Comparison of ENCODE assay signal across 8 mouse cellular contexts in the genomic region with DNA sequence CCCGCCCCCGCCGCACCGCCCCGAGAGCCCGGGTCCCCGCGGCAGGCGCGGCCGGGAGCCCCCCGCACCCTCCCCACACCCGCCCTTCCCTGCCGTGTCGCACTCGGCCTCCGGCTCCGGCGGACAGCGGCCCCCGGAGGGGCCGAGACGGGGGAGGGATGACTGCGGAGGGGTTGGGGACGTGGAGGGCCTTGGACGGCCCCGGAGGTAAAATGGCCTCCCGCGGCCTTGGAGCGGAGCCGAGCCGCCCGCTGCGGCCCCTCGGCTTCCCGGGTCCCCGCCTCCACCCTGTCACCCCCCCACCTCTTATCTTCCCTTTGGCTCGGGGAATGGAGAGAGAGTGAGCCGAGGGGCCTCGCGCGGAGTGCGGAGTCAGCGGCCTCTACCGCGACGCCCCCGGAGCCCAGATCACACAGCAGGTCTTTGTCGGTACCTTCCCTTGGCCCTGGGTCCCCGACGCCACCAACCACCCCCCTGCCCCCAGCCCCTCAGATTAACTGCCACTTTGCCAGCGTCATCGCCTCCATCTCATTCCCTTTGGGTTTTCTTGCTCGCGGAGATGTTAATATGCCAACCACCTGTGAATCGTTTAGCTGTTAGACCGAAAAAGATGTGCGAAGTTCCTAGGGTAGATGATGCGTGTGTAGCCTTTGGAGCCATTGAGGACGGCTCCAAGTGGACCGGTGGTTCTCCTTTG. TPM values are rescaled to one million over a fixed set of nuclear protein-coding genes. Genes with fewer than 3 reads are reported as not detected.
DNase-seq lines count a peak whose midpoint lies in the region; ATAC-seq lines count a peak whose summit lies in the region.

No protein-coding gene starts in this region.

- no peaks in the 10 kb centered on the region for H3K27me3 ChIP-seq in forebrain, embryonic 16.5 days (replicated peaks; ENCODE audit: control insufficient read depth, insufficient read depth, low read length)
- no peaks in the 10 kb centered on the region for H3K27me3 ChIP-seq in liver, embryonic 15.5 days
- H3K27me3 ChIP-seq in neural tube, embryonic 13.5 days: no peaks in the 10 kb centered on the region

- H3K9me3 ChIP-seq in forebrain, embryonic 16.5 days (ENCODE audit: control insufficient read depth, low read length): no peaks in the 10 kb centered on the region
- H3K9me3 ChIP-seq in liver, embryonic 15.5 days (replicated peaks): no peaks in the 10 kb centered on the region
- no peaks in the 10 kb centered on the region for H3K9me3 ChIP-seq in neural tube, embryonic 13.5 days

- peak overlapping the region; percentile 73 for H3K4me3 ChIP-seq in forebrain, embryonic 16.5 days (replicated peaks; ENCODE audit: low read length)
- peak overlapping the region; percentile 99 for H3K4me3 ChIP-seq in liver, embryonic 15.5 days (replicated peaks)
- peak overlapping the region; percentile 96 for H3K4me3 ChIP-seq in neural tube, embryonic 13.5 days

- peak overlapping the region; percentile 93 for H3K4me2 ChIP-seq in forebrain, embryonic 16.5 days (ENCODE audit: low read length)
- peak overlapping the region; percentile 85 for H3K4me2 ChIP-seq in liver, embryonic 15.5 days
- peak overlapping the region; percentile 83 for H3K4me2 ChIP-seq in neural tube, embryonic 13.5 days

- no peaks in the 10 kb centered on the region for H3K36me3 ChIP-seq in forebrain, embryonic 16.5 days (ENCODE audit: control insufficient read depth, insufficient read depth)
- H3K36me3 ChIP-seq in liver, embryonic 15.5 days (replicated peaks): no peaks in the 10 kb centered on the region
- no peaks in the 10 kb centered on the region for H3K36me3 ChIP-seq in neural tube, embryonic 13.5 days

- under 1% methylated on average over 44 of the region's 61 CpGs for WGBS in forebrain, embryonic 16.5 days
- WGBS in liver, embryonic 15.5 days (ENCODE audit: insufficient replicate concordance): under 1% methylated on average over 50 of the region's 61 CpGs
- WGBS in neural tube, embryonic 13.5 days: 2% methylated on average over 50 of the region's 61 CpGs

- H3K4me1 ChIP-seq in forebrain, embryonic 16.5 days (replicated peaks; ENCODE audit: control insufficient read depth, insufficient read depth, low read length): peaks cover 9% of the 10 kb centered on the region
- H3K4me1 ChIP-seq in liver, embryonic 15.5 days (replicated peaks): peaks cover 37% of the 10 kb centered on the region
- H3K4me1 ChIP-seq in neural tube, embryonic 13.5 days (replicated peaks): peaks cover 26% of the 10 kb centered on the region

- H3K9ac ChIP-seq in forebrain, embryonic 16.5 days (replicated peaks; ENCODE audit: low read depth, low read length): peak overlapping the region; percentile 95
- peak overlapping the region; percentile 99 for H3K9ac ChIP-seq in liver, embryonic 15.5 days
- H3K9ac ChIP-seq in neural tube, embryonic 13.5 days: peak overlapping the region; percentile 99

- ATAC-seq in forebrain, embryonic 16.5 days: peak; percentile 37
- peak; percentile 64 for ATAC-seq in liver, embryonic 15.5 days (ENCODE audit: insufficient read depth)
- peak; percentile 56 for ATAC-seq in neural tube, embryonic 13.5 days (ENCODE audit: low read depth)

- DNase-seq in urinary bladder, adult 2 months (ENCODE audit: low spot score): peak; percentile 47
- DNase-seq in urinary bladder, postnatal 10 days (ENCODE audit: low spot score): no peak
- DNase-seq in cerebellum, adult 18-20 months: peak; percentile 40 to 57
- DNase-seq in induced T-regulatory cell, adult 2 months (ENCODE audit: low read depth): peak; percentile 67
- DNase-seq in thymus, postnatal 0 days (ENCODE audit: low spot score): peak; percentile 48

- H3K27ac ChIP-seq in forebrain, embryonic 16.5 days (ENCODE audit: low read length): peak overlapping the region; percentile 91
- peak overlapping the region; percentile 92 for H3K27ac ChIP-seq in liver, embryonic 15.5 days (replicated peaks)
- H3K27ac ChIP-seq in neural tube, embryonic 13.5 days (replicated peaks): peak overlapping the region; percentile 94

RNA-seq across cellular contexts. Expression of a gene that starts 0.9 kb away (rescaled TPM):
- 50.2 and 53.9 TPM in 2 replicates for polyA plus RNA-seq in urinary bladder, adult 2 months (2012; rRNA removed)
- polyA plus RNA-seq in forebrain, embryonic 16.5 days (2015; fragmentation: Nextera tagmentation; extraction: Ambion mirVana): 124 and 142 TPM in 2 replicates
- polyA plus RNA-seq in liver, embryonic 15.5 days (2015; fragmentation: Nextera tagmentation; extraction: Ambion mirVana): 36.9 and 37.5 TPM in 2 replicates
- polyA plus RNA-seq in neural tube, embryonic 13.5 days (2015; fragmentation: Nextera tagmentation; extraction: Ambion mirVana): 129 and 138 TPM in 2 replicates
- 77.5 and 78.4 TPM in 2 replicates for polyA plus RNA-seq in thymus, postnatal 0 days (2015; fragmentation: Nextera tagmentation; extraction: Ambion mirVana)
